Mouse (Mus musculus) spleen, adult 12 weeks (tissue): ENCODE measurements around the gene Tnfsf10.

ENCODE experiments used
- DNase-seq: peaks from one replicate; pipeline ENCODE4 v3.0.0; 2022; ENCODE audit warnings: low spot score

The Tnfsf10 gene

GRCm38 (mm10) chr3:27371725-27372650 lies 55.2 kb downstream of the Tnfsf10 start:
- DNase-seq = no peak

GRCm38 (mm10) chr3:27374396-27374795 lies 57.6 kb downstream of the Tnfsf10 start:
- no peak for DNase-seq

DNA sequence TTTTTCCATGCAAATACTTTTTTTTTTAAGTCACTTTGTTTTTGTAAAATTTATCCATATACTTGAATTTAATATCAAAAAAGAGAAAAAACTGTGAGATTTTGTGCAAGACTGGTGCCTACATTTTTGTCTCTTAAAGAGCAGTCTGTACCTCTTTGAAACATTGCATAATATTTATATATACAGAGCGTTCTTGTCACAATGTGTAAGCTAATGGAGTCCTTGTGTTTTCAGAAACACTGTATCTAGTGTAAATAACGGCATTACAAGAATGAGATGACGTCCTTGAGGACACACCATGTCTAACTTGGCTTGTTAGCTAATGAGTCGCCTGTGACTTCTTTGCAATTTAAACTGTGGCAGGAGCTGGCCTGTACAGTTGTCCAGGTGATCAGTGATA lies 61.1 kb downstream of the Tnfsf10 start:
- no peak for DNase-seq

DNA sequence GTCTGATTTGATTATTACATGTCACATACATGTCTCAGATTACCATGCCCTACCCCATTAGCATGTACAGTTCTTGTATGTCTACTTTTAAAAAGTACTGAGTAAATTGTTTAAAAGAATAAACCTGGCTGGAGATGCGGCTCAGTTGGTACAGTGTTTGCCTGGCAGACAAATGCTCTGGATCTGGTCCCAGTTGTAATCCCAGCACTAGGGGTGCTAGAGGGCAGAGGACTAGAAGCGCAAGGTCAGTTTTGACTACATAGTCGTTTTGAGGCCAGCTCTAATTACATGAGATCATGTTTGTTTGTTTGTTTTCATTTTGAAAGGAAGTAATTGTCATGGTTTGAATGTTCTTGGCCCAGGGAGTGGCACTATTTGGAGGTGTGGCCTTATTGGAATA lies 68.0 kb downstream of the Tnfsf10 start:
- no peak for DNase-seq

DNA sequence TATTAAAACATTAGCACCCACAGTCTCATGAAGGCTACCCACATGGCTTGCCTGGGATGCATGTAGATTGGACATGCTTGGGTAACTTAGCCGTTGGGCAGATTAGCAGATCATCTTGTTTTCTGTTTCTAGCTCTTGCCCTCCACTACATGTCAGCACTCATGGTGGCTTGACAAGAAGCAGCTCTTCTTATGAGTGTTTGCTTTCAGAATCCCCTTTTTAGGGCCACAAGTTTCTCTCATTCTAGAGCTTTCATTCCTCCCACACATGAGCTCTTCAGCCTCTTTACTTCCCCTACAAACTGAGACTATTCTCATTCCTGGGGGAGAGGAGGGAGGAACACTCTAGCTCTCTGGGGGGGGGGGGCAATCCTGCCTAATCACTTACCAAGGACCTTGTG lies 73.1 kb downstream of the Tnfsf10 start:
- no peak for DNase-seq
